Mouse (Mus musculus): ENCODE data around the gene Hip1. TPM values are rescaled to one million over a fixed set of nuclear protein-coding genes. Genes with fewer than 3 reads are reported as not detected.
A peak's percentile ranks its signal among the peaks of the same experiment; 100 is the strongest.

The Hip1 gene
- total and polyA plus RNA-seq, 3 experiments: 0.23 to 0.75 TPM; not detected in 1

- Histone ChIP-seq H3K27ac (ENCODE audit: control insufficient read depth, low read depth, low read length) (no peak overlapping the region), H3K36me3 (ENCODE audit: control insufficient read depth in 1 of 2, insufficient read depth in 2 of 2, low read length in 2 of 2) (no peaks in the 10 kb centered on the region)
These were observed 113.8 kb downstream of the Hip1 start for GRCm38 (mm10) chr5:135431111-135431510.

DNA sequence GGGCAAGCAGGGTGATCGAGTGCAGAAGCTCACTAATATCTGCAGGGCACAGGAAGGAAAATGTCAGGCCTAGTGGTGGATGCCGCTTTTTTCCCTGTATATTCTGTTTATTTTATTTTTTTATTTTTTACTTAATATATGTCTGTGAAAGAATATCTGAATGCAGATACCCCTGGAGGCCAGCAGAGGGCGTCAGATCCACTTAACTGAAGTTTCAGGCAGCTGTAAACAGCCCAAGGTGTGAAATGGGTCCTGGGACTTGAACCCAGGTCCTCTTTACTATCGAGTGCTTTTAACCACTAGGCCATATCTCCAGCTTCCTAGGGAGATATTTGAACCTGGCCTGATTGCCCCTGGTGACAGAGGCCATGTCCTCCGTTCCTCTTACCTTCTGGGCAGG is 116.1 kb downstream of the Hip1 start:
- Histone ChIP-seq H3K36me3 (ENCODE audit: control insufficient read depth in 1 of 2, insufficient read depth in 2 of 2, low read length in 2 of 2) (no peaks in the 10 kb centered on the region), H3K27ac (ENCODE audit: control insufficient read depth, low read depth, low read length) (no peak overlapping the region), H3K27me3 (ENCODE audit: control insufficient read depth in 1 of 2, insufficient read depth in 2 of 2, low read length in 2 of 2) (no peaks in the 10 kb centered on the region; a peak in 1 of 4 replicates), H3K9ac (ENCODE audit: control insufficient read depth, low read depth, low read length, poor library complexity, severe bottlenecking) (no peak overlapping the region), H3K79me2 (ENCODE audit: control insufficient read depth, insufficient read depth, low read length, poor library complexity) (no peaks in the 10 kb centered on the region), H3K4me3 (ENCODE audit: control insufficient read depth in 1 of 2, insufficient read depth in 1 of 2, low read depth in 2 of 2, low read length in 2 of 2) (no peak overlapping the region), H3K4me1 (ENCODE audit: control insufficient read depth in 1 of 2, insufficient read depth in 2 of 2, low read length in 2 of 2) (no peaks in the 10 kb centered on the region), H3K9me3 (replicated peaks; ENCODE audit: insufficient read depth, low read length) (no peaks in the 10 kb centered on the region)
- no peak for TF ChIP-seq MAX (IDR thresholded peaks at IDR 0.05; ENCODE audit: low read length)
- peak; percentile 47 to 59 (median 58) for TF ChIP-seq CTCF (IDR thresholded peaks at IDR 0.05 in 2 of 3, conservative IDR thresholded peaks at IDR 0.05 in 1 of 3; ENCODE audit: control insufficient read depth in 1 of 3, insufficient read depth in 1 of 3, low read depth in 2 of 3, low read length in 3 of 3, poor library complexity in 1 of 3, severe bottlenecking in 1 of 3)
- TF ChIP-seq RAD21 (IDR thresholded peaks at IDR 0.05; ENCODE audit: low read depth, low read length): peak; percentile 39
- TF ChIP-seq SMC3 (IDR thresholded peaks at IDR 0.05; ENCODE audit: low read depth, low read length): peak; percentile 45
- peak; percentile 11 for DNase-seq (ENCODE audit: low read depth, low spot score)

More at GRCm38 (mm10) chr5:135431111-135431510, 113.8 kb downstream of the Hip1 start:
- TF ChIP-seq MYC (IDR thresholded peaks at IDR 0.05; ENCODE audit: low read depth, low read length) (no peak), TAL1 (IDR thresholded peaks at IDR 0.05; ENCODE audit: low read length) (no peak), RCOR1 (IDR thresholded peaks at IDR 0.05; ENCODE audit: low read depth, low read length) (no peak)
- H3K9me3 ChIP-seq (replicated peaks; ENCODE audit: insufficient read depth, low read length): no peaks in the 10 kb centered on the region
- H3K79me2 ChIP-seq (ENCODE audit: control insufficient read depth, insufficient read depth, low read length, poor library complexity): no peaks in the 10 kb centered on the region
- no peaks in the 10 kb centered on the region for H3K4me1 ChIP-seq (ENCODE audit: control insufficient read depth in 1 of 2, insufficient read depth in 2 of 2, low read length in 2 of 2)
- H3K9ac ChIP-seq (ENCODE audit: control insufficient read depth, low read depth, low read length, poor library complexity, severe bottlenecking): no peak overlapping the region
- no peak for DNase-seq (ENCODE audit: low read depth, low spot score)
- H3K4me3 ChIP-seq (ENCODE audit: control insufficient read depth in 1 of 2, insufficient read depth in 1 of 2, low read depth in 2 of 2, low read length in 2 of 2): no peak overlapping the region
- H3K27me3 ChIP-seq (ENCODE audit: control insufficient read depth in 1 of 2, insufficient read depth in 2 of 2, low read length in 2 of 2): no peaks in the 10 kb centered on the region

- Histone ChIP-seq H3K36me3 (ENCODE audit: control insufficient read depth in 1 of 2, insufficient read depth in 2 of 2, low read length in 2 of 2) (no peaks in the 10 kb centered on the region), H3K9me3 (replicated peaks; ENCODE audit: insufficient read depth, low read length) (no peaks in the 10 kb centered on the region), H3K4me1 (ENCODE audit: control insufficient read depth in 1 of 2, insufficient read depth in 2 of 2, low read length in 2 of 2) (no peaks in the 10 kb centered on the region; a peak in 1 of 4 replicates), H3K27me3 (ENCODE audit: control insufficient read depth in 1 of 2, insufficient read depth in 2 of 2, low read length in 2 of 2) (peaks cover 3 to 5% of the 10 kb centered on the region in 2 experiments; a peak in 3 of 4 replicates), H3K27ac (ENCODE audit: control insufficient read depth, low read depth, low read length) (no peak overlapping the region), H3K4me3 (ENCODE audit: control insufficient read depth in 1 of 2, insufficient read depth in 1 of 2, low read depth in 2 of 2, low read length in 2 of 2) (no peak overlapping the region), H3K9ac (ENCODE audit: control insufficient read depth, low read depth, low read length, poor library complexity, severe bottlenecking) (no peak overlapping the region), H3K79me2 (ENCODE audit: control insufficient read depth, insufficient read depth, low read length, poor library complexity) (no peaks in the 10 kb centered on the region)
- DNase-seq (ENCODE audit: low read depth, low spot score): no peak
- TF ChIP-seq GATA1 (IDR thresholded peaks at IDR 0.05; ENCODE audit: low read depth, low read length): no peak
- no peak for TF ChIP-seq GABPA (IDR thresholded peaks at IDR 0.05; ENCODE audit: low read depth, low read length)
These were observed 134.7 kb downstream of the Hip1 start for GRCm38 (mm10) chr5:135410266-135410665.

DNA sequence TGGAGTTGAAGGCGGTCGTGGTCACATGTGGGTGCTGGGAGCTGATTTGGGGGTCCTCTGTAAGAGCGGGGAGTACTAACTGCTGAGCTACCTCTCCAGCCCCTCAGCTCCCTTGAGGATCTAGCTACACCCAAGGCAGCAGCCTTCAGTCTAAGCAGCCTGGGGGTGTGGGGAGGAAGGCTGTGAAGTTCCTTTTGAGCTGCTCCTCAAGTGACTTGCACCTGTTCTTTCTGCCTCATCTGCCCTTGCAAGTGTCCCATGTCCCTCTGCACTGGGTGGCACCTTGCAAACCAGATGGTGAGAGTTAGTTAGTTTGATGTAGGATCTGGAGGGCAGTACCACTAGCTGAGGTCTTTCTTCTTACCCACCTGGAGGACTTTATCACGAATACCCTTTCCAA is 136.8 kb downstream of the Hip1 start:
- Histone ChIP-seq H3K27ac (ENCODE audit: control insufficient read depth, low read depth, low read length) (no peak overlapping the region), H3K9ac (ENCODE audit: control insufficient read depth, low read depth, low read length, poor library complexity, severe bottlenecking) (no peak overlapping the region), H3K27me3 (ENCODE audit: control insufficient read depth in 1 of 2, insufficient read depth in 2 of 2, low read length in 2 of 2) (peaks cover 3 to 5% of the 10 kb centered on the region in 2 experiments; a peak in 3 of 4 replicates), H3K4me3 (ENCODE audit: control insufficient read depth in 1 of 2, insufficient read depth in 1 of 2, low read depth in 2 of 2, low read length in 2 of 2) (no peak overlapping the region), H3K79me2 (ENCODE audit: control insufficient read depth, insufficient read depth, low read length, poor library complexity) (no peaks in the 10 kb centered on the region), H3K9me3 (replicated peaks; ENCODE audit: insufficient read depth, low read length) (no peaks in the 10 kb centered on the region), H3K36me3 (ENCODE audit: control insufficient read depth in 1 of 2, insufficient read depth in 2 of 2, low read length in 2 of 2) (no peaks in the 10 kb centered on the region), H3K4me1 (ENCODE audit: control insufficient read depth in 1 of 2, insufficient read depth in 2 of 2, low read length in 2 of 2) (no peaks in the 10 kb centered on the region; a peak in 1 of 4 replicates)
- TF ChIP-seq ELF1 (IDR thresholded peaks at IDR 0.05; ENCODE audit: low read depth, low read length) (no peak), ZNF384 (IDR thresholded peaks at IDR 0.05; ENCODE audit: low read depth, low read length) (no peak), MAFK (IDR thresholded peaks at IDR 0.05; ENCODE audit: borderline replicate concordance, low read depth, low read length) (no peak), E2F4 (IDR thresholded peaks at IDR 0.05; ENCODE audit: borderline replicate concordance, low read depth, low read length) (no peak), EP300 (IDR thresholded peaks at IDR 0.05; ENCODE audit: low read depth in 1 of 2, low read length in 2 of 2) (no peak), MAX (IDR thresholded peaks at IDR 0.05; ENCODE audit: low read length) (no peak), MAZ (IDR thresholded peaks at IDR 0.05; ENCODE audit: low read depth, low read length) (no peak), GABPA (IDR thresholded peaks at IDR 0.05; ENCODE audit: low read depth, low read length) (no peak), TCF12 (IDR thresholded peaks at IDR 0.05; ENCODE audit: low read depth, low read length) (no peak), USF2 (IDR thresholded peaks at IDR 0.05; ENCODE audit: borderline replicate concordance in 1 of 2, insufficient read depth in 1 of 2, low read depth in 1 of 2, low read length in 2 of 2) (no peak), POLR2AphosphoS5 (IDR thresholded peaks at IDR 0.05; ENCODE audit: borderline replicate concordance, low read depth, low read length) (no peak), GATA1 (IDR thresholded peaks at IDR 0.05; ENCODE audit: low read depth, low read length) (no peak), ZMIZ1 (IDR thresholded peaks at IDR 0.05; ENCODE audit: low read depth, low read length) (no peak), POLR2AphosphoS2 (IDR thresholded peaks at IDR 0.05; ENCODE audit: low read length) (no peak), TBP (IDR thresholded peaks at IDR 0.05; ENCODE audit: low read depth, low read length) (no peak)
- no peak for DNase-seq (ENCODE audit: low read depth, low spot score)

Data from MEL (cell line).